Mouse (Mus musculus): Measurements from ENCODE around the gene Fam214a.

Fam214a gene

GRCm38 (mm10) chr9:74952756-74953247 is at the start of gene Fam214a:
Gene Fam214a (plus strand): TSS chr9:74952884.
- peak; percentile 72 for DNase-seq (ENCODE audit: low spot score)

GRCm38 (mm10) chr9:74904866-74905508 is 47.7 kb upstream of the Fam214a start:
- no peak for DNase-seq (ENCODE audit: low spot score)

GRCm38 (mm10) chr9:74906951-74907350 is 45.7 kb upstream of the Fam214a start:
- DNase-seq (ENCODE audit: low spot score) = no peak

- DNase-seq (ENCODE audit: low spot score) = no peak
Observed at GRCm38 (mm10) chr9:74909245-74909644, 43.4 kb upstream of the Fam214a start.

GRCm38 (mm10) chr9:74910226-74910759 is 42.4 kb upstream of the Fam214a start:
- DNase-seq (ENCODE audit: low spot score) = no peak

- no peak for DNase-seq (ENCODE audit: low spot score)
Observed at GRCm38 (mm10) chr9:74911430-74911829, 41.3 kb upstream of the Fam214a start.

GRCm38 (mm10) chr9:74911919-74912318 is 40.8 kb upstream of the Fam214a start:
- DNase-seq (ENCODE audit: low spot score) = no peak

GRCm38 (mm10) chr9:74912619-74913376 is 39.9 kb upstream of the Fam214a start:
- DNase-seq (ENCODE audit: low spot score) = no peak

- no peak for DNase-seq (ENCODE audit: low spot score)
Observed at GRCm38 (mm10) chr9:74915611-74916010, 37.1 kb upstream of the Fam214a start.

- no peak for DNase-seq (ENCODE audit: low spot score)
Observed at GRCm38 (mm10) chr9:74920450-74920849, 32.2 kb upstream of the Fam214a start.

- no peak for DNase-seq (ENCODE audit: low spot score)
Observed at GRCm38 (mm10) chr9:74921422-74921821, 31.3 kb upstream of the Fam214a start.

GRCm38 (mm10) chr9:74922884-74923283 is 29.8 kb upstream of the Fam214a start:
- DNase-seq (ENCODE audit: low spot score) = no peak

GRCm38 (mm10) chr9:74923291-74923977 is 29.2 kb upstream of the Fam214a start:
- DNase-seq (ENCODE audit: low spot score) = no peak

GRCm38 (mm10) chr9:74925220-74925769 is 27.4 kb upstream of the Fam214a start:
- DNase-seq (ENCODE audit: low spot score) = no peak

- DNase-seq (ENCODE audit: low spot score) = no peak
Observed at GRCm38 (mm10) chr9:74929981-74930423, 22.7 kb upstream of the Fam214a start.

- no peak for DNase-seq (ENCODE audit: low spot score)
Observed at GRCm38 (mm10) chr9:74930653-74931052, 22.0 kb upstream of the Fam214a start.

- no peak for DNase-seq (ENCODE audit: low spot score)
Observed at GRCm38 (mm10) chr9:74935289-74935688, 17.4 kb upstream of the Fam214a start.

GRCm38 (mm10) chr9:74937761-74938160 is 14.9 kb upstream of the Fam214a start:
- DNase-seq (ENCODE audit: low spot score) = no peak

GRCm38 (mm10) chr9:74938670-74939534 is 13.8 kb upstream of the Fam214a start:
- DNase-seq (ENCODE audit: low spot score) = no peak

GRCm38 (mm10) chr9:74946713-74947402 is 5.8 kb upstream of the Fam214a start:
- no peak for DNase-seq (ENCODE audit: low spot score)

- no peak for DNase-seq (ENCODE audit: low spot score)
Observed at GRCm38 (mm10) chr9:74951491-74951890, 1.2 kb upstream of the Fam214a start.

Measured in spleen, adult 12 weeks (tissue).